Mouse (Mus musculus): ENCODE measurements at regions not wholly inside any gene's neighbourhood (a gene's known extent, or its start where the extent isn't known, plus 50 kb on each side); places are given as distances from the start of the nearest gene placed in this dataset.
A peak's percentile ranks its signal among the peaks of the same experiment; 100 is the strongest.

GRCm38 (mm10) chr15:9898211-9898610, 149.5 kb upstream of the Spef2 start:
- no peak for DNase-seq (ENCODE audit: low read depth)

- no peak for DNase-seq (ENCODE audit: low read depth)
These were observed 144.5 kb upstream of the Spef2 start for GRCm38 (mm10) chr15:9893146-9893545.

GRCm38 (mm10) chr15:9892208-9892607, 143.5 kb upstream of the Spef2 start:
- DNase-seq (ENCODE audit: low read depth): no peak

GRCm38 (mm10) chr15:9891446-9891845, 142.8 kb upstream of the Spef2 start:
- DNase-seq (ENCODE audit: low read depth): no peak

- no peak for DNase-seq (ENCODE audit: low read depth)
These were observed 127.1 kb upstream of the Spef2 start for GRCm38 (mm10) chr15:9875776-9876175.

GRCm38 (mm10) chr15:9870126-9870525, 121.5 kb upstream of the Spef2 start:
- DNase-seq (ENCODE audit: low read depth): peak; percentile 14

GRCm38 (mm10) chr15:9864778-9865177, 116.1 kb upstream of the Spef2 start:
- DNase-seq (ENCODE audit: low read depth): no peak

- no peak for DNase-seq (ENCODE audit: low read depth)
These were observed 113.2 kb upstream of the Spef2 start for GRCm38 (mm10) chr15:9861825-9862224.

GRCm38 (mm10) chr15:9839681-9840080, 91.0 kb upstream of the Spef2 start:
- DNase-seq (ENCODE audit: low read depth): no peak

GRCm38 (mm10) chr15:9835096-9835495, 86.4 kb upstream of the Spef2 start:
- DNase-seq (ENCODE audit: low read depth): no peak

GRCm38 (mm10) chr15:9804469-9804868, 55.8 kb upstream of the Spef2 start:
- DNase-seq (ENCODE audit: low read depth): no peak
